Mouse (Mus musculus) fibroblast of lung, adult 2 months (primary cell): ENCODE data around the gene Prkce.

Experiments used
- DNase-seq: peaks from one replicate; pipeline ENCODE4 v3.0.0-alpha.2; 2011; ENCODE audit warnings: low read depth

The Prkce gene

DNA sequence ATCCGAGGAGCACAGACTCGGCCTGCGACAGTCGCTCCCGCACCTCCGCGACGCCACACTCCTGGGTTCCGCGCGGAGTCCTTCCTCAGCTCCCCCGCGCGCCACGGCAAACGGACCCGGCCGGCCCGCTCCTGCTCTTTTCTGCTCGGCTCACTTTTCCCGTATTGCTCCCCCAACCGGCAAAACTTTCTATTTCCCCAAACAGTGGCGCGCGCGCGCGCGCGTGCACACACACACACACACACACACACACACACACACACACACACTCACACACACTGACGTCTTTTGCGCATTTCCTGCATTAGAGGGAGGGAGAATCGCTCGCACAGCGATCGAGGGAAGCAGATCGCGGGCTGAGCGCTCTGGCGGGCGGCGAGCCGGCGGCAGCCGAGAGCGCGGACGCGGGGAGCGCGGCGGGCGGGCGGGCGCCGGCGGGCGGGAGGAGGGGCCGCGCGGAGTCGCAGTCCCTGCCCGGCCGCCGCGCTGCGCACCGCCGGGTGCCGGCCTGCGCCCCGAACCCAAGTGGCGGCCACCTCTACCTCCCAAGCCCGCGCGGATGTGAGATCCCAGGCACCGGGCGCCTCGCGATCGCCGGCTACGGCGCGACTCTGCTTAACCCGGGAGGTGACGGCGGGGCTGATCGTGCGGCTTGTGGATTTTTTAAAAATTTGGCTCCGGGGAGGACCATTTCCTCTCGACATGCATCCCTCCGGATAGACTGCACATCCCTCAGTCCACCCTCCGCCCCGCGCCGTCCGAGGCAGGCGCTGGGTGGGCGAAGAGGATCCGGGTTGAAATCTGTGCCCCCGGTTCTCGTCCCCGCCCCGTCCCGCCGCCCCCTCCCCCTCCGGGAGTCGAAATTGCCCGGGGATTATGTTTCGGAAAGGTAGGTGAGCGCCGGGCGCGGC, at the start of gene Prkce:
Gene Prkce (plus strand): TSS at position 466 of the 911 bp plus-strand sequence.
- peak; percentile 61 for DNase-seq

DNA sequence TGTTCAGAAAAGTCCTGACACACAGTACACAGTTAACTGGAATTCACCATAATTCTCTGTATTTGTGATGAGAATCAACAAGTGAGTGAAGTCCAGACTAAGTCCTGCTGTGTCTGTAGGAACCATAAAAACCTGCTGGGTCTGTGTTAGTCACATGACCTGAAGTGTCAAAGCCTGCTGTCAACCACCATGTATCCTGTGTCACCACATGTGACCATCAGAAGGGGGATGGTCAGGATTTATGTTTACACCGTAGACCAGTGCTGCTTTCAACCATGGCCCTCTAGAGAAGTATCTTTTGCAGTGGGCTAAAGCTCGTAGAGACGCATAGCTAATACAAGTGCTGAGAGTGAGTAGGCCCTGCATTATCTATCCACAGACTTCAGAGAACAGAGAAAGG, 44.4 kb upstream of the Prkce start:
- DNase-seq: no peak

DNA sequence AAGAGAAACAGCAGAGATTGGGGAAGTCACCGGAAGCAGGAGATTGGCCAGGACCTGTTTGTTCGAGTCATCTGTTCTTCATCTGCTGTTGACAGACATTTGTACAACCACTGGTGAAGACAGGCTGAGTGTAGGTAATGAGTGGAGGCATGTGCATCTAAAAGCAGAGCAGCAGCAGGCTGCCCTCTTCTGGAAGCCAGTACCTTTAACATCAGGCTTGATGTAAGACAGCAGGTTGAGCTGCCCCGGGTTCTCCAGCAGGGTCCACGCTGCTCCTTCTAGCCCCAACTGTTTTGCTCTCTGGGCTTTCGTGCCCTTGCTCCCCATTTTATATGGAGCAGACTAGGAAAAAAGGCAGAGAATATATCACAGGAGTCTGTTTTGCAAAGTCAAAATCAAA, 41.7 kb upstream of the Prkce start:
- DNase-seq: no peak

DNA sequence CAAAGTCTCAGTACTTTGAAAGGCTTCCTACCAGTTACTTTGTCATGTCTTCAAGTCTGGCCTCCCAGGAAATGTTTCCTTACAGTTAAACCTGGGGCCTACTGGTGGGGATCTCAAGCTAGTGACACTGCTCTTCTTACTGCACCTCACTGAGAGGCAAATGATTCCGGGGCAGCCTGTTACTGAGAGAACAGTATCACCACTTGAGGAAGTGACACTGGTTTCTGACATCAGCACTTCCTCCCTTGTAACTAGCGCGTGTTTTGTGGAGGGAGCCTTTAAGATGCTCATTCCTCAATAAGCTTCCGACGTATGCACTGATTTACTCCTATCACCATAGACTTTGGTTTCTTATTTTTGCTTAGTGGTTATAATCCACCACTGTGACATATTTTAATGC, 39.4 kb upstream of the Prkce start:
- DNase-seq: no peak

DNA sequence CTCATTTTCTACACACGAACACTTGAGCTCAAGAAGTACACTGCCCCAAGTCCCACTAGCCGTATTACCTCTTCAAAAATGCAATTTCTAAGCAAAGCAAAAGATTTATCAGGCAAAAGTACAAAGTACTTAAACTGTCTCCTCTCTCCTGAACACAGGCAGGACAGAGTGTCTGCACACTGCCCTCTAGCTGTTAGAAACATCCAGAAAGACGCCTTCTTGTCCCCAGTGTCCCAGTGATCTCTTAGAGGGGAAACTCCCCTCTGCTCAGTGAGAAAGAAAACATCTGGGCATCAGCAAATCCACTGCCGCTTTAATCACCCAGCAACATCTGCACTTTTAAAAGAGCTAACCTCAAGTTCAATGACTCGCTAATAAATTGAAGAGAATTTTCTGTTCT, 35.1 kb upstream of the Prkce start:
- DNase-seq: no peak

DNA sequence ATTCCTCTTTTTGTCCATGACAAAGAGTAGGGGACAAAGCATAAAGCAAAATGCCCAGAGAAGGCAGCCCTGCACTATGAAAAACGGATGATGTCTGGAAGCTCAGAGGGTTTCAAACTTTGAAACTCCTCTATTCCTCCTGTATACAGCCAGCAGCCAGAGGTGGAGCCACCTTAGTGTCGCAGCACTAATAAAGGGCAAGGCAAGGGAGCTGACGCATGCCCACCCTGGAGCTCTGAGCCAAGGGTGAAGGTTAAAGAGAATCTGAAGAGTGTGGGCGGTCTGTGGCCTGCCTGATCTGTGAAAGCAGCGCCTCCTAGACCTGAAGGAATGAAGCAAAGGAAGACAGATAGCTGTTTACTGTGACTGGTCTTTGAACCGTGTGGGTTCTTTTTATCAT, 33.1 kb upstream of the Prkce start:
- DNase-seq: no peak

DNA sequence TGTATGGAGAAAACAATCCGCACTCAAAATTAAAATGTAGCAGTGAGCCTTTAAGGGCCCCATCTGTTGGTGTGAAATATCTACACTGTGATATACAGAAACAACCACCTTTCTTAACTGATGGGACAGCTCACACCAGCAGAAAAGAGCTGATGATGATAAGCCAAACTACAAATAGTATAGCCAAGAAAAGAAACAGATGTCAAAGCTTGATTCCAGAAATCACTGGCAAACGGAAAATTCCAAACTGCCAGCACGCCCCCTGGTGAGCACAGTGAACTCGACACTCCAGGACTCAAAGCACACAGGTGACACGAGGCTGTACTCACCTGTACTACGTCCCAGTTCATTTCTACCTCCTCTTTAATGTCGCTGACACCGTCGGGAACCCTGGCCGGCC, 31.8 kb upstream of the Prkce start:
- DNase-seq: no peak

DNA sequence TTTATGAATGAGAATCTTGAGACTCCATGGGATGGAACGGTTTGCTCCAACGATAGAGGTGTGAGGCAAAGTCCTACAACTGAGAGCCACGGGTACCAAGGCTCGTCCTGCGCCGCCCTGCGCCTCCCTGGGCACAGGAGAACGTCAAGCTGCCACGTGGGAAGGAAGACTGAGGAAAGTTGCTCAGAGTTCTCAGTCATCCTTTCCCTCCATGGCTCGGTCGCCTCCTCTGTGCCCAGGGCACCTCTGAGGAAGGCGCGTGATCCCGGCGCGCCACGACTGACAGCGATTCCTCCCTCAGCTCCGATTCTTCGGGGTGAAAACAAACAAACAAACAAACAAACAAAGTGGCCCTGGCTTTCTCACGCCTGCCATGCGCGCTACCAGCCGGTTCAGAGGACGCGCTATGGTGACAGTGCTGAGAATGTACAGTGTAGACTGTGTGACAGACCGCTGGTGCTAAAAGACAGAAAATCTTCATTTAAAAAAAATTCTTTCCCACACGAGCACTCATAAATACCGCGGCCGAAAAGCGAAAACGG, 23.0 kb upstream of the Prkce start:
- DNase-seq: no peak

DNA sequence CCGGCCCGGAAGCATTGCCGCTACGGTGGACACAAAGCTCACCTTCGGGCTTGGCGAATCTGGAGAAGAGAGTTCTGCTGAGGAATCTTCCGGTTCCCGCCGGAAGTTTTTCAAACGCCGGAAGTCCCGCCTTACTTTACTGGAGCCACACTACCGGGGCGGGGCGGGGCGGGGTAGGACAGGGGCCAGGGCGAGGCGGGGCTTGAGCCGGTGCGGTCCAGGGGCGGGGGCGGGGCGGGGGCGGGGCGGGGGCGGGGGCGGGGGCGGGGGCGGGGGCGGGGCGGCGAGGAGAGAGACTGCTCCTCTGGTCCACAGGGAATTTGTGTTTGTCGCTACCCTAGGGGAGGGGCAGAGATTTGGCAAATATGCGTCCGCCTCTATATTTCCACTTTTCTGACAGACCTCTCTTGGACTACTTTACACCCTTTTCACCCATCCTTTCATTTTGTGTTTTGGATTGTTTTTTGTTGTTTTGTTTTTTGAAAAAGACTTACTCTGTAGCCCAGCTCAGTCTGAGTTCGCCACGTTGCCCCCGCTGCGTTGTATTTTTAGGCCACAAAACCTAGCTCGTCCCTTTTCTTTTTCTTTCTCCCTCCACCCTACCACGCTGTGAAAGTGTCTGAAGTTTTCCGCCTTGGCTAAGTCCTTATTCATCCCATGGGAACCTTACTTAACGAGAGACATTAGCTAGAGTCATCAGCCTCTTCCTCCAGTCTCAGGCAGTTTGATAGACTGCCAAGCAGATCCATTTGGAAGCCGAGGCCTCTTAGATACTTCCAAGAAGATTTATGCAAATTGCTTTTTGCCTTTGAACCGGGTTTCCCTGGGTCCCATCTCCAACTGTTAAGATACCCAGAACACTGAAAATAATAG, 22.3 kb upstream of the Prkce start, which contains the start of gene Srbd1:
Gene Srbd1 (minus strand): TSS at position 97 of the 873 bp plus-strand sequence.
- no peak for DNase-seq

DNA sequence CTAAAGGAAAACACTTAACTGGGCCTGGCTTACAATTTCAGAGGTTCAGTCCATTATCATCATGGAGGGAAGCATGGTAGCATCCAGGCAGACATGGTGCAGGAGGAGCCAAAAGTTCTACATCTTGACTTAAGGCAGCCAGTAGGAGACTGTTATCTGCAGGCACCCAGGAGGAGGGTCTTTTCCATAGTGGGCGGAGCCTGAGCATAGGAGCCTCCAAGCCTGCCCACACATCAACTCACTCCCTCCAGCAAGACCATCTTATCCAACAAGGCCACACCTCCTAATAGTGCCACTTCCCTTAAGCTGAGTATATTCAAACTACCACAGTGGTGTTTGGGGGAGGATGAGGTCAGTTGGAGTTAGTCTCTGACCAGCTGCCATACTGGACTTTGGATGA, 17.9 kb upstream of the Prkce start:
- no peak for DNase-seq

DNA sequence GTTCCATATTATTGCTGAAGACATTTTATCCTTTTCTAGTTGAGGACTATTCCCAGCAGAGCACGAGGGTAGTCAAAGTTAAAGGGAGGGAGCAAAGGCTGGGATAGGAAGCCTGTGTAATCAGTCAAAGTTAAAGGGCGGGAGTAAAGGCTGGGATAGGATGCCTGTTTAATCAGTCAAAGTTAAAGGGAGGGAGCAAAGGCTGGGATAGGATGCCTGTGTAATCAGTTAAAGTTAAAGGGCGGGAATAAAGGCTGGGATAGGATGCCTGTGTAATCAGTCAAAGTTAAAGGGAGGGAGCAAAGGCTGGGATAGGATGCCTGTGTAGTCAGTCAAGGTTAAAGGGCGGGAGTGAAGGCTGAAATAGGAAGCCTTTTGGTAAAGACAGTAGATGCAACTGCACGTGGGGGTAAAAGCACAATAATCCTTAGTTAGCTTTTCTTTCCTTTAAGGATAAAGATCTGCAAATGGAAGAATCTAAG, 16.7 kb upstream of the Prkce start:
- peak; percentile 85 for DNase-seq

DNA sequence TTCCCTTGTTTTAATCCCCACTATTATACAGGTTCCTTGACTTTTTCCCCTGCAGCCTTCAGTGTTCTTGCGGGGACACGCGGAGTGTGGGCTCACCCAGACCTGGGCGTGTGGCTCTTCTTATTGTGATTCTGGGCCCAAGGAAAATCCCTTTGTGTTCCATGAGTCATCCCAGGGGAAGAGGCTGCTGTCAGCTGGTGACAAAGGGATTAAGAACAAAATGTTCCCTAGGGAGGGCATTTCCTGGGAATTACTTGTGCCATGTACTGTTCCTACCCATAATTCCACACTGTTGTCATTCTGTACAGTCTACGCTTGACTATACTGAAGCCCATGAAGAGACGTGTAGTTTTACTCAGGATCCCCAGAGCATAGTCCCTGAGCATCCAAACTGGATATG, 10.6 kb upstream of the Prkce start:
- DNase-seq: no peak

DNA sequence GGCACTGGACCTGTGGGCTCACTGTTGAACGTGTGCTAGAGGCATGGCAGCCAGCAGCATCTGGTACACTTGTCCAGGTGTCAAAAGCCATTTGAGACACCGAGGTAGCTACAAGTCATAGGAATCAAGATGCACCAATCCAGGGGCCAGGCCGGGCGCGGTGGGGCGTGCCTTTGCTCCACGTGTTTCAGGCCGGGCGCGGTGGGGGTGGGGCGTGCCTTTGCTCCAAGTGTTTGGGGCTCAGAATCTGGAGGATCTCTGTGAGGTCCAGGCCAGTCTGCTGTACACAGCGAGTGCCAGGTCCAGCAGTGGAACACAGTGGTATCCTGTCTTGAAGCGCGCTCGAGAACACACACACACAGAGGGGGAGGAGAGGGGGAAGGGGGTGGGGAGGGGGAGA, 4.9 kb upstream of the Prkce start:
- no peak for DNase-seq

DNA sequence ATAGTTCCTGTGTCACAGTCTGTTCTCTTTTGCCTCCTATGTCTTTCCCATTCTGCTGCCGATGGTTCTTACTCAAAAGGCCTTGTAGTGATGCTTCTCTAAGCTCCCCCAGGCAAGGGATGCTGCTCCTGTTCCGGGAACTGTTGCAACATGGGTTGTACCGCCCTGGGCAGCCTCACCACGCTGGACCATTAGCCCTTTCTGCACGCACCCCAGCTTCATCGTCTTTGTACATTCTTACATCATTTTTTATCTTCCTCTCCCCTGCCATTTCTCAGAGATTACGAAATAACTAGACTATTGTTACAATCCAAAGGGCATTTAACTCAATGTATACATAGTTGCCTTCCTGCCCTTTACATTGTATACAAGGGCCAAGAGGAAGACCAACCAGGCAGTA, 3.2 kb upstream of the Prkce start:
- no peak for DNase-seq

DNA sequence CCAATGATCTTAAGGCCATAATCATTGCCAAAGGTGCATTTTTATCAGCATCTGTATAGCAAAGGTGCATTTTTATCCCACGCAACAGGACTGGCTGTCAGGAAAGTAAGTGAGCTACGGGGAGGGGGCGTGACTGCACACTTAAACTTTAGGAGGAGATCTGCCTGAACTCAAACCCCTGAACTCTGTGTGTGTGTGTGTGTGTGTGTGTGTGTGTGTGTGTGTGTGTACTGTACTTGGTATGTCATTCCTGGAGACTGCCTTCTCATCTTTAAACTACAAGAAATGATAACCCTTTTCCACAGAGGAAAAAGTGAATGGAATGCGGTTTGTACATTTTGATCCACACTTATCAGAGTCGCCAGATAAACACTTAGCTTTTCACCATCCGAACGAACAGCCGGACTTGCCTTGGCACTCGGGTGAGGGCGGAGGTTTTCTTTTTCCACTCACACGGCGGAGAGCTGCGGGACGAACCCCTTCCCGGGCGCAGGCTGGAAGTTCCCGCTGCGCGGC, 1.5 kb upstream of the Prkce start:
- DNase-seq: no peak

DNA sequence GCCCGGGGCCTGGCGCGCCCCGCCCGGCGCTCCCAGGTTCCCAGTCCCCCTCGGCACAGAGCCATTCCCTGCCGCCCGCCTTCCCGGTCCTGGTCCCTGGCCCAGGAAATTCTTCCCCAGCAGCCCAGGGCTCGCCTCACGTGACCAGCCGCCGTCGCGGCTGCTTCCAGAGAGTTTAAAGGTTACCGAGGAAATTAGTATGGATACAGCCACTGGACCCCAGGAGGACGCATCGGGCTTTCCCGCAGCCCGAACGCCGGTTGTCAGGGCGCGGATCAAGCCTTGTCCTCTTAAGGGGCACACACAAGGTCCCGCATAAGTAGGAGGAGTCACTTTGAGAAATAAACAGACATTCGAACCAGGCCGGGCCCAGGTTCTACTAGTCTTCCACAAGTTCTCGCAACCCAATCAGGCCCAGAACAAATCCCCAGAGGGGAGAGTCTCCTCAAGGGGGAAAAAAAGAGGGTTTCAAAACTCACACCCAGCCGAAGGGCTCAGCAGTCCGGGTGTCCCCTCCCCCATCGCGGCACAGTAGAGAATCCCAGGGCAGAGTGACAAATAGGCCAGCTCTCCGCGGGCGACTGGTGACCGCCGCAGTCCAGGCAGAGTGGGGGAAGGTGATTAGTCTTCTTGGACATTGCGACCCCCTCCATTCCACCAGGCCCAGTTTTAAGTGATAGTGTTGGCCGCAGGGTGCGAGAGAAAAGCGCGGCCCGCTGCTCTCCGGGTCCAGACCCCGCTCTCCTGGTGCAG, 842 bp upstream of the Prkce start:
- peak; percentile 54 for DNase-seq

DNA sequence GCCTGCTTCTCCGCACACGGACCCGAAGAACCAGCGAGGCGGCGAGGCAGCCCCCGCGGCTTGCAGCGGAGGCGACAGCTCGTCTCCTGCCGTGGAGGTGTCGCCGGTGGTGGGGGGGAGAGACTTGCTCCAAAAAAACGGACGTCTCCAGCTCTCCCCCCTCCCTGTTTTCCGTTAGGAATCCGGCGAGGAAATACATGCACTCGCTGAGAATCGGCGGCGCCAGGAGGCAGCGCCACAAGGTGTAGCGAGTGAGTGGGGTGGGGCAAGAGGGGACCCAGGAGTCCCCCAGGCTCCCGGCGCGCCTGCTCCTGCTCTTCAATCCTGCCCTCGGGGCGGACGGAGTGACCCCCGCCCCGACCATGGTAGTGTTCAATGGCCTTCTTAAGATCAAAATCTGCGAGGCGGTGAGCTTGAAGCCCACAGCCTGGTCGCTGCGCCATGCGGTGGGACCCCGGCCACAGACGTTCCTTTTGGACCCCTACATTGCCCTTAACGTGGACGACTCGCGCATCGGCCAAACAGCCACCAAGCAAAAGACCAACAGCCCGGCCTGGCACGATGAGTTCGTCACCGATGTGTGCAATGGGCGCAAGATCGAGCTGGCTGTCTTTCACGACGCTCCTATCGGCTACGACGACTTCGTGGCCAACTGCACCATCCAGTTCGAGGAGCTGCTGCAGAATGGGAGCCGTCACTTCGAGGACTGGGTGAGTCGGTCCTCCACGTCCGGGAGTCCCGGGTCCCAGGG, 821 bp downstream of the Prkce start:
- no peak for DNase-seq

DNA sequence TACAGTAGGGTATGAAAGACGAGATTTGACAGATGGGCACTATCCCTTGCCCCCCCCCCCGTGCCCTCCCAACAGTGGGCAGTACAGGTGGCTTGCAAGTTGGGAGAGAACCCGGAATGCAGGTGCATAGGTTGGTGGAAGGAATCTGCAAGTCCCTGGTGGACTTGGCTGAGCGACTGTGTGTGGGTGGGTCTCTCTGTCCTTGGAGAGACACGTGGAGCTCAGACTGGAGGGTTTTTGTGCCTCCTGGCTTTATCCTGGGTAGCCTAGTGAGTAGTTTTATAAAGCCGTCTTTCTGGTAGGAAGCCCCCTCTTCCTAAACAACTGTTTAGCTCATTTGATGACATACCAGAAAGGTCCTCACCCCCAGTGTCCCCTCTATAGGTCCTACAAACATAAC, 1.5 kb downstream of the Prkce start:
- DNase-seq: no peak

DNA sequence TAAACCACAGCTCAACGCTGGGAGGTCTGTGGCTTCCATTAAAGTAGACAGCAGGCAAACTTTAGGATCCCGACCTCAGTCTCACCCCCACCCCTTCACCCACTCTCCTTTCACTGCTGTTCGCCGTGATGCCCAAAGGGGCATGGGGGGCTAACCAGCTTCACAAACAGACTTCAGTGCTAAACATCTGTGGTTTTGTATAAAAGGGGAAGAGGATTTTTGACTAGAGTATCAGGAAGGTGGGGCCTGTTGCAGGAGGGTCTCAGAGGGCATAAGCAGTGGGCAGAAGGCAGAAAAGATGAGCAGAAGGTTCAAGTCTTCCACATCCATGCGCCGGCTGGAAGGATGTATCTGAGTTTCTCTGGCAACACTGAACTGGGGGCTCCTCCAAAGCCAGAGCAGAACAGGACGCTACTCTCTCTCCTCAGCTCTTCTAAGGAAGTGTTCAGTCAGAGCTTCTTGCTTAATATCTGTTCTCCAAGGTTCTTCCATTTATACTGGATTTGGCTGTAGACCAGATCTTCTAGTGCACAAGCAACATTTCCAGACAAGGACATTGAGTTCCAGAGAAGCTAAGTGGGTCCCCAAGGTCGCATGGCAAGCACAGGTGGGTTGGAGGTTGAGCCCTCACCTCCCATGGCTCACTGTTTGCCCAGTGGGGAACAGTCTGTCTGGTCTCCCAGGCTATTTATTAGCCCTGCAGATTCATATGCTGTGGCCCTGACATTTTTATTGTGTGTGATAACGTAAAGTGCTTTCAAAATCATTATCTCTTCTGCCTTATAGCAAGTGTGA, 2.8 kb downstream of the Prkce start:
- DNase-seq: no peak

DNA sequence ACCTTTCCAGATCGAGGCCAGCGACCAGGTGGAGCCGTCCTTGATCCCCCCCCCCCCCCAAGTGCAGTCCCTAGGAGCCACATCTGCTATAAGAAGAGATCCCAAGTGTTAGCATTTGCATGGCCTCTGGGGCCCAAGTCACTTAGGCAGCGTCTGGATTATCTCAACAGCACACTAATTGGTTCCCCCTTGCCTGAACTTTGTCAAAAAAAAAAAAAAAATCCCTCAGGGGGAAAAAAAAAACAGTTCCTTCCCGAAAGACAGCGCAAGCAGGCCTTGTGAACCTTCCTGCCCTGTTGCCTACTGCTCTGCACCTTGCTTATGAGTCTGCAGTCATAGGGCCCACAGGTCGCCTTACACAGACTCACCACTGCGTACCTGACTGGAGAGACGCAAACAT, 7.9 kb downstream of the Prkce start:
- no peak for DNase-seq
